Mouse (Mus musculus) bone marrow, adult 2 months (tissue): ENCODE data around the gene Efnb2. TPM values are rescaled to one million over a fixed set of nuclear protein-coding genes. Genes with fewer than 3 reads are reported as not detected.
A peak's percentile ranks its signal among the peaks of the same experiment; 100 is the strongest.

Source experiments
- H3K27ac ChIP-seq: fragments of 200-500 bp; 2 replicates; pipeline ENCODE4 v1.5.1; 2012; ENCODE audit warnings: low read depth, mild to moderate bottlenecking, control low read depth, inconsistent platforms, low read length; ENCODE audit not compliant: control insufficient read depth, poor library complexity, insufficient read depth
- H3K4me1 ChIP-seq: fragments of 200-500 bp; 2 replicates; pipeline ENCODE4 v1.6.1; 2011; ENCODE audit warnings: low read length; ENCODE audit not compliant: control insufficient read depth, insufficient read depth
- H3K4me3 ChIP-seq: fragments of 200-500 bp; replicated peaks from 2 replicates; pipeline ENCODE3; 2011; ENCODE audit warnings: mild to moderate bottlenecking, low read depth, low read length, control low read depth; ENCODE audit not compliant: control insufficient read depth
- CTCF ChIP-seq: fragments of 200-500 bp; IDR thresholded peaks from 2 replicates; pipeline ENCODE4 v1.5.1; 2011; ENCODE audit warnings: low read length, control low read depth; ENCODE audit not compliant: control insufficient read depth, insufficient read depth
- POLR2A ChIP-seq: fragments of 200-500 bp; IDR thresholded peaks from 2 replicates; pipeline ENCODE4 v1.6.1; 2011; ENCODE audit warnings: low read depth, mild to moderate bottlenecking, control low read depth, low read length, borderline replicate concordance; ENCODE audit not compliant: control insufficient read depth
- WGBS: fragments of 180-500 bp; shearing (Covaris S2); methylation state at CpG from one replicate; pipeline ENCODE4 v1.1.7; 2018; 5-methylcytosine and 5-hydroxymethylcytosine counted together
- polyA plus RNA-seq: library from polyadenylated mRNA; stranded (reverse); fragments of >200 nt; gene quantifications from 2 replicates; pipeline ENCODE4 v1.2.4, GENCODE M21; 2011; ENCODE audit warnings: low replicate concordance; ENCODE audit not compliant: missing spikeins, insufficient read depth, insufficient read length

Efnb2 gene
- polyA plus RNA-seq, 1 experiment, result 2.9 TPM

GRCm38 (mm10) chr8:8658426-8659224 lies 2.4 kb downstream of the Efnb2 start:
- TF ChIP-seq POLR2A (no peak), CTCF (peak; percentile 47; the same call in 1 of the 2 replicates)
- Histone ChIP-seq H3K4me3 (no peak overlapping the region), H3K4me1 (no peaks in the 10 kb centered on the region), H3K27ac (no peak overlapping the region)
- 18% methylated on average over 19 of the region's 19 CpGs for WGBS

GRCm38 (mm10) chr8:8657692-8658355 lies 3.2 kb downstream of the Efnb2 start:
- WGBS, result 86% methylated on average over 5 of the region's 5 CpGs
- Histone ChIP-seq H3K4me1 (no peaks in the 10 kb centered on the region), H3K27ac (no peak overlapping the region), H3K4me3 (no peak overlapping the region)
- TF ChIP-seq CTCF, result no peak
- no peak for TF ChIP-seq POLR2A

- H3K4me1 ChIP-seq, result no peaks in the 10 kb centered on the region
- H3K27ac ChIP-seq, result no peak overlapping the region
- H3K4me3 ChIP-seq, result no peak overlapping the region
- WGBS, result 85% methylated on average over 14 of the region's 14 CpGs
- TF ChIP-seq CTCF (no peak), POLR2A (no peak)
These were observed 4.2 kb downstream of the Efnb2 start for GRCm38 (mm10) chr8:8656578-8657441.

DNA sequence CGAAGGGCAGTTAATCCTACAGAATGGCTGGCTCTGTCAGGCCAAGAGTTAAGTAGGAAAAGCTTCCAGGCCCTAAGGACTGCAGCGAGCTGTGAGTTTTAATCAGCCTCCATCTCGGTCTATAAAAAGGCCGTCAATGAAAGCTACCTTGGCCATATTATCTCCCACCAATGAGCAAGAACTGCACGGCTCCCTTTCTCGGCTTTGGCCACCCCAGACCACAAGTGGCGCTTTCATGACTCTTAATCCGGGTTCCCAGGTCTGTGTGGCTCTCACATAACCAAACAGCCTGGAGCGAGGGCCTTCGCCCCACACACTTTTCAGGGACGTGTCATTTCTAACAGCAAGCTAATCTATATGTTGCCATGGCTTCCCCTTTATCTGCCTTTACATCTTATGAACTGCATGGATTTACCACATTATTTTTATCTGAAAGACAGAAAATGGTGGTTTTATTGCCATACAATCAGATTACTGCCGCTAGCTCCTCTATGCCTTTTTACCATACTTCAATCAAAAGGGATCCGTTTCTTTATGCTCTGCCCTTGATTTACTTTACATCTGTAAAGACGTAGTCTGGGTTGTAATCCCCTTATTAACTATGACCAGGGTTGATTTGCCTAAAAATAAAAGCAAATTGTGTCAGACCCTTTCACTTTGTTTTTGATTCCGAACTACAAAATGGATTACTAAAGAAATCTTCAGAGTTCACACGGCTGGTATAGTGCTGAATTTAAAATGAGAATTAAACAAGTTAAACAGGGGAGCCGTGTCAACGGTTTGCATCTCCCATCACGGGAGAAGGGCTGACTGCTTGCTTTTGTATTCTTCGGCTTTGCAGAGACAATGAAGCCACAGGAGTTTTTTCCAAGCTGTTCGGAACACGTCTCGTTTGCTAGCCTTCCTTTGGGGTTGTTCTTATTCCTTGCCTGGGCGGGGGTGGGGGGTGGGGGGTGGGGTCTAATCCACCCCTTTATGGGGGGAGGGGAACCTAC lies 5.4 kb downstream of the Efnb2 start:
- no peak for TF ChIP-seq POLR2A
- no peak for TF ChIP-seq CTCF
- H3K4me3 ChIP-seq, result no peak overlapping the region
- H3K27ac ChIP-seq, result no peak overlapping the region
- no peaks in the 10 kb centered on the region for H3K4me1 ChIP-seq
- 87% methylated on average over 24 of the region's 24 CpGs for WGBS

GRCm38 (mm10) chr8:8653906-8654489 lies 7.0 kb downstream of the Efnb2 start:
- H3K4me1 ChIP-seq, result no peaks in the 10 kb centered on the region
- TF ChIP-seq POLR2A (no peak), CTCF (no peak)
- H3K4me3 ChIP-seq, result no peak overlapping the region
- H3K27ac ChIP-seq, result no peak overlapping the region
- 35% methylated on average over 12 of the region's 12 CpGs for WGBS

DNA sequence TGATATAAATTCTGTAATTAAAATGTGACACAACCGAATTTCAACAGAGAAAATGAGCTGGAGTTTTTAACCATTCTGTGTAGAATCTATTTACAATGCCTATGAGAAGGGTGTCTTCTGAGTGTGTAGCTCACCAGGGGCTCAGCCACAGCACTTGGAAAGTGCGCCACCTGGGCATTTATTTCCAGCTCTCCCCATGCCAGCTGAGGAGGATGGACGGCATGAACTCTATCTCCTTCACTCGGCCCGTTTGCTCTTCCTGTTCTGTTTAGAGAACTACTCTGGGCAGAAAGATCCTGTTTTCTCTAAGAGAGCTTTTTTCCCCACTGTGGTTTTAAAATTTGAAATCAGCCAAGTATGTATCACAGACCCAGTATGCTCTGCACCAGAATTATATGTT lies 7.7 kb downstream of the Efnb2 start:
- TF ChIP-seq POLR2A, result no peak
- no peak for TF ChIP-seq CTCF
- WGBS, result 8% methylated on average over 5 of the region's 5 CpGs

GRCm38 (mm10) chr8:8652388-8652787 lies 8.7 kb downstream of the Efnb2 start:
- WGBS, result 84% methylated on average over 4 of the region's 4 CpGs
- Histone ChIP-seq H3K4me1 (no peaks in the 10 kb centered on the region), H3K27ac (no peak overlapping the region), H3K4me3 (no peak overlapping the region)
- TF ChIP-seq CTCF, result no peak

More for the DNA sequence above, 7.7 kb downstream of the Efnb2 start:
- Histone ChIP-seq H3K4me3 (no peak overlapping the region), H3K4me1 (no peaks in the 10 kb centered on the region), H3K27ac (no peak overlapping the region)
